Mouse (Mus musculus): ENCODE results near the gene Rassf2.

The Rassf2 gene

GRCm38 (mm10) chr2:132029646-132030417 lies at the start of gene Rassf2:
Gene Rassf2, minus strand, starts transcription at chr2:132030258.
- peak; percentile 74 for DNase-seq

DNA sequence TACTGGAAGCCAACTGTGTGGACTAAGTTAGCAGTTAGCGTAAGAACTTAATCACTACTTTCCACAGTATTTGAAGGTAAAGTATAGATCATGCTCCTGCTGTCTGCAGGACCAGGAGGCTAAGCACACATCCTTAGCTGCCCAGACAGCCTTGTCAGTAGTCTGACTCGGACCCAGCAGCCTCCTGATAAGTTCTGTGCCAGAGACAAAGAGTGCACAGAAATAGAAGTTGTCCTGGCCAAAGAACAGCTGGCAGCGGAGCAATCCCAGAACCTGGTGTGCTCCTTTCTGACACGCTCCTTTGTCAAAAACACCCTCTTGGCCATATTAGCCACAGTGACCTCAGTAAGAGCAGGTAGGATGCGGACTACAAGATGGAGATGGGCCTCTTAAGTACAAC lies 49.1 kb upstream of the Rassf2 start:
- no peak for DNase-seq

DNA sequence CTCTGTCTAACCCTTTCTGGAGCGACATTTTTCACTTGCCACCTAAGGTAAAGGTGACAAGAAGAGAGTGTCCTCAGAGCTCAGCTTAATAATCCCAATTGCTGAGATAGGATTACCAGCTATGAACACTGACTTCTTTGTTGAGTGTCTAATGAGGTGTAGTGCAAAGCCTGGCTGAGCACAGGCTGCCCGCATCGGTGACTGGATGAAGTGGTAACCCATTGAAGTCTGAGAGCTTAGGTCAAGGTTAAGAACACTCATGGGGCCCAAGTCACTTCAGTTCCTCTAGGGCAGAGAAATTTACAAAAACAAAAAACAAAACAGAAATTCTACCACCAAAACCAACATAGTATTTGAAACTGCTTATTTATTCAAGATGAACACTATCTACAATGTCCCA lies 43.0 kb upstream of the Rassf2 start:
- no peak for DNase-seq

DNA sequence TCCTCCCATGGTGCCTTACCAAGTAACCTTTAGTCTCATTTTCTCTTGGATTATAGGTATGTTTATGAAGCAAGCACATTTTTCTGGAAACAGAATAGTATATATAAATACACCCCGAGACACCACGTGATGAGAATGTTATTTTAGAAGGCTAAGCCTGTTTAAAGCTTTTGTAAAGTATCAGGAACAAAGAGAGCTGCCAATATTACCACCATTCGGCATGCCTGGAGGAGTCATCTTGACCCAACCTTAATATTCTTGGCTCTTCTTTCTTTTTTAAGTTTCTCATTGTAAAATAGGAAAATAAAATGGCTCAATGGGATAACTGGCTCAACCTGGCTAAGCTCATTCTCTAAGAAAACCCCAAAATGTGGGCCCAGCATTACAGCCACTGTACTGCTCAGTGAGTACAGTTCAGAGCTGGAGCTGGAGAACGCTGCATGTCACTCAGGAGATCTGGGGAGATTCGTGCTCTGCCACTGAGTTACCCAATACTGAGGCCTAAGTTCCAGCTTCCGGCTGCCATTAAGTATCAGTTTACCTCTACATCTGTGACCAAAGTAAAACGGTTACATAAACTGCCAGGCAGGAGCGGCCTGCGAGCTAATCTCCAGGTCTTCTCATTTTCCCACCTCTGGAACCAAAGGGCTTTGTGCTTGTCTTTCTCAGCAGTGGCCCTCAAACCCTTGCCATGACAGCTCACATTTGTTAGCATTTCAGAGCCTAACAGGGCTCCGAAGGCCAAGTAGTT lies 40.1 kb upstream of the Rassf2 start:
- DNase-seq, result no peak

GRCm38 (mm10) chr2:132064185-132064831 lies 34.2 kb upstream of the Rassf2 start:
- DNase-seq, result no peak

- DNase-seq, result no peak
These were observed 33.7 kb upstream of the Rassf2 start for GRCm38 (mm10) chr2:132063776-132064175.

GRCm38 (mm10) chr2:132061884-132062283 lies 31.8 kb upstream of the Rassf2 start:
- no peak for DNase-seq

DNA sequence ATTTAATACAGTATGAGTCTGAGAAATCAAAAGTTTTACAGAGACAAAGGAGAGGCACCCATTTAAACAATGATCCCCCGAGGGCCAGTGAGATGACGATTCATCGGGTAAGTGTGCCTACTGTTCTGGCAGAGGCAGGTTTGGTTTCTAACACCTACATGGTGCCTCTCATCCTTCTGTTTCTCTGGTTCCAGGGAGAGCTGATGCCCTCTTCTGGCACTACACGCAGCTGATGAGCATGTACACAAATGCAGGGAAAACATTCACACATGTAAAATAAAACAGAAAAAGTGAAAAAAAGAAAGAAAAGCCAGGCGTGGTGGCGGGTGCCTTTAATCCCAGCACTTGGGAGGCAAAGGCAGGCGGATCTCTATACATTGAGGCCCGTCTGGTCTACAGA lies 29.9 kb upstream of the Rassf2 start:
- no peak for DNase-seq

DNA sequence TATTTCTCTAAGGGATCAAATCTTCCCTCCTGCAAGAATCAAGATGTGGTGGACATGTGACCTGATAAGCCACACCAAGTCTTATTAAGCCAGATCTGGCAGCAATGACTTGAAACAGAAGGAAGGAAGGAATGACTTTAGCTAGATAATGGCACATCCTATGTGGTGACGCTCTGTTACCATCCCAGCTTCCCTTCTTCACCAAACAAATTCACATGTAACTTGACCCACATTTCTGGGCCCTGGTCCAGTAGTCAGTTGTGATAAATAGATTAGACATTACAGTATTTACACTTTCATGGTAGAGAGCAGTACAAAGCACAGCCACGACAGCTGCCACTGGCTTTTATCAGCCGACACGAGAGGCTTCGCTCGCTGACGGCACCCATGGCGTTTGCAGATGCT lies 25.3 kb upstream of the Rassf2 start:
- no peak for DNase-seq

- DNase-seq, result no peak
These were observed 23.8 kb upstream of the Rassf2 start for GRCm38 (mm10) chr2:132053824-132054223.

DNA sequence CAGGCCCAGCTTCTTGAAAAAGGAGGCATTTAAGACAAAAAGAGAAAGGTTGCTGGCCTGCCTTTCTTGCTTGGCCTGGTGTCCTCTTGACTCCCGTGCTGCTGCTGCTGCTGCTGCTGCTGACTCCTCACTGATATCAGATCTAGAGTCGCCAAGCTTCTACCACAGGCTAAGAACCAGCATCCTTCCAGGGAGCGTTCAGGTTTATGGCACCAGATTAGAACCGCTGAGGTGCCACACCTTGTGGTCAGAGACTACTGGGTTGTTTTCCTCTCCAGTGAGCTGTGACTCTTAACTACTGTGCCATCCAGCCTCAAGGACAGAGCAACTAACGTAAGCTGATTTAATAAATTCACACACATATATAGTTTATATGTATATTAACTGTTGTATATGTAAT lies 21.7 kb upstream of the Rassf2 start:
- no peak for DNase-seq

DNA sequence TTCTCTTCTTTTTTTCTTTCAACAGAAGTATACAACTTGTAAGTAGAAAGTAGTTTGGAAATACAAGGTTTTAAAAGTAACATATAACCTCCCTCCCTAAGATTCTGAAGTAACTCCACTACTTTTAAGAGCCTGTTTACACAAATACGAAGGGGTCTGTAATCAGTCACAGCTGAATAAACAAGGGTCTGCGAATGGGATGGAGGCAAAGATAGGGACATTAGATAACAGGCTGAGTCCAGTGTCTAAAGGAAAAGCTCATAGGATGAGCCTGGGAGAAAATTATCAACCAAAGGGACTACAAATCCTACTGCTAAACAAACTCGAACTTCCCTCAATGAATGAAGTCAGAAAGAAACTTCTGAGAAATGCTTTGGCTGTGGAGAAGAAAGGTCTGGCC lies 19.9 kb upstream of the Rassf2 start:
- no peak for DNase-seq

GRCm38 (mm10) chr2:132049491-132049890 lies 19.4 kb upstream of the Rassf2 start:
- no peak for DNase-seq

- DNase-seq, result no peak
These were observed 18.2 kb upstream of the Rassf2 start for GRCm38 (mm10) chr2:132048143-132048772.

- no peak for DNase-seq
These were observed 17.3 kb upstream of the Rassf2 start for GRCm38 (mm10) chr2:132047364-132047763.

DNA sequence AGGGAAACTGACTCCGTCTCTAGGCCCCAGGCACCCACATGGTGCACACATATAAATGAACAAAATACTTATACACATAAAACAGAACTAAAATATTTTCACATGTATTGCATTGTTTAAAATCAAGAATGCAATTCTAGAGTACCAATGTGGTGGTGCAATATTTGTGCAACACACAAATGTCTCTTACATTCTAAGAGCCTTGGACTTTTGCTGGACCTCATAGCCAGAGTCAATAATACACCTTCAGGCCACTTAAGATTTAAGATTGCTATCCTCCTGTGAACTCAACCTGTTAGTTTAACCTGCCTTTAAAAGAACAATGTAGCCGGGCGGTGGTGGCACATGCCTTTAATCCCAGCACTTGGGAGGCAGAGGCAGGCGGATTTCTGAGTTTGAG lies 16.6 kb upstream of the Rassf2 start:
- no peak for DNase-seq

GRCm38 (mm10) chr2:132044320-132045274 lies 14.5 kb upstream of the Rassf2 start:
- DNase-seq, result no peak

- DNase-seq, result peak; percentile 33
These were observed 13.1 kb upstream of the Rassf2 start for GRCm38 (mm10) chr2:132043101-132043621.

DNA sequence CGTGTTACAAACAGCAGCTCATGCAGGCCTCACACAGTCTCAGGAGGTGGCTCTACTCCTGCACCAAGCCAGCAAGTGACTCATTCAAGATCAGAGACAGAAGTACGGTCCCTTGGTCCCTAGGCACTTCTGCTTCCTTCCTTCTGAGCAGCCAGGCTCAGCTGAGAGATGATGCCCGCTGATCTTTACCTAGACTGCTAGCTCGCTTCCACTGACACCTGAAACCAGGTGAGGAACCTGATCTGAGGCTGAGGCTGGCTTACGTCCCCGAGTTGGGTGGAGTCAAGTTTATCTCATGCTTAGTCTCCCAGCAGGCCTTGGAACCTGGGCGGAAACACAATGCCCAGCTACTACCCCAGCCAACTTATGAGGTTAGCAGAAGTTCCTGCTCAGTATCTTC lies 9.8 kb upstream of the Rassf2 start:
- DNase-seq, result no peak

GRCm38 (mm10) chr2:132036326-132036725 lies 6.3 kb upstream of the Rassf2 start:
- DNase-seq, result no peak

GRCm38 (mm10) chr2:132035470-132035835 lies 5.4 kb upstream of the Rassf2 start:
- DNase-seq, result no peak

Measured in right cerebral cortex, postnatal 14 days (tissue).